Mouse (Mus musculus) neural tube, embryonic 15.5 days (tissue): ENCODE data around the gene B3gnt9. TPM values are rescaled to one million over a fixed set of nuclear protein-coding genes. Genes with fewer than 3 reads are reported as not detected.

Source experiments
- ATAC-seq: fragments of 200-750 bp; cut with Nextera tagmentation; 2 replicates; pipeline ENCODE4 v1.8.0; 2017; ENCODE audit warnings: mild to moderate bottlenecking, moderate TSS enrichment, moderate library complexity; ENCODE audit not compliant: low FRiP score
- H3K27ac ChIP-seq: fragments of 300-500 bp; sonication (generic); replicated peaks from 2 replicates; pipeline ENCODE4 v1.5.1; 2015; ENCODE audit warnings: mild to moderate bottlenecking, inconsistent platforms
- H3K27me3 ChIP-seq: fragments of 300-500 bp; sonication (generic); replicated peaks from 2 replicates; pipeline ENCODE4 v1.6.1; 2015; ENCODE audit warnings: inconsistent platforms
- H3K36me3 ChIP-seq: fragments of 300-500 bp; sonication (generic); 2 replicates; pipeline ENCODE4 v1.6.1; 2015; ENCODE audit warnings: inconsistent platforms
- H3K4me1 ChIP-seq: fragments of 300-500 bp; sonication (generic); 2 replicates; pipeline ENCODE4 v1.6.1; 2015; ENCODE audit warnings: inconsistent platforms
- H3K4me2 ChIP-seq: fragments of 300-500 bp; sonication (generic); 2 replicates; pipeline ENCODE4 v1.6.1; 2015; ENCODE audit warnings: inconsistent platforms, mild to moderate bottlenecking, moderate library complexity
- H3K4me3 ChIP-seq: fragments of 300-500 bp; sonication (generic); replicated peaks from 2 replicates; pipeline ENCODE4 v1.5.1; 2015; ENCODE audit warnings: mild to moderate bottlenecking, inconsistent platforms
- H3K9ac ChIP-seq: fragments of 300-500 bp; sonication (generic); replicated peaks from 2 replicates; pipeline ENCODE4 v1.6.1; 2015; ENCODE audit warnings: mild to moderate bottlenecking, inconsistent platforms
- H3K9me3 ChIP-seq: fragments of 300-500 bp; sonication (generic); replicated peaks from 2 replicates; pipeline ENCODE4 v1.6.1; 2016; ENCODE audit warnings: inconsistent platforms
- WGBS: fragments of 180-500 bp; shearing (Covaris S2); methylation state at CpG from one replicate; pipeline ENCODE4 v1.1.7; 2015; ENCODE audit warnings: mixed read lengths; 5-methylcytosine and 5-hydroxymethylcytosine counted together
- polyA plus RNA-seq: library from polyadenylated mRNA; unstranded; fragments of >200 nt; fragmentation: Nextera tagmentation; extraction: Ambion mirVana; gene quantifications from 2 replicates; pipeline ENCODE4 v1.2.1, GENCODE M21; 2015

The B3gnt9 gene
- polyA plus RNA-seq, 1 experiment from 2014 or later: 12.4 TPM

DNA sequence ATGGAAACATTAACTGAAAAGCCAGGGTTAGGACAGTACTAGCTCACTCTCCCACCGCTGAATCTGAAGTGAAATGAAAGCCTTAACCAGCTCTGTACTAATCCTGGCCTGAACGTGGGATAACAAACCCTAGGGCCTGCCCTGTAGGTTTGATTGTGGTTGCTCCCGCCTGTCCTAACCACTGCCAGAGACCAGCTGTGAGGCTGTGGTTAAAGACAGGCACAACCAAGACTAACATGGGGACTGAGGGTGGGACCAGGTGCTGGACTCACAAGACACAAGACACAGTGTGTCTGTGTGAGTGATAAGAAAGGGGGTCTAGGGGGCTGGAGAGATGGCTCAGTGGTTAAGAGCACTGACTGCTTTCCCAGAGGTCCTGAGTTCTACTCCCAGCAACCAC is 25.6 kb upstream of the B3gnt9 start:
- WGBS: 77% methylated on average over 3 of the region's 3 CpGs
- Histone ChIP-seq H3K4me1 (peaks cover 44% of the 10 kb centered on the region), H3K27me3 (peaks cover 50% of the 10 kb centered on the region), H3K4me3 (no peak overlapping the region), H3K9ac (no peak overlapping the region), H3K27ac (no peak overlapping the region), H3K4me2 (no peak overlapping the region), H3K9me3 (no peaks in the 10 kb centered on the region), H3K36me3 (peaks cover 44% of the 10 kb centered on the region)
- no peak for ATAC-seq

DNA sequence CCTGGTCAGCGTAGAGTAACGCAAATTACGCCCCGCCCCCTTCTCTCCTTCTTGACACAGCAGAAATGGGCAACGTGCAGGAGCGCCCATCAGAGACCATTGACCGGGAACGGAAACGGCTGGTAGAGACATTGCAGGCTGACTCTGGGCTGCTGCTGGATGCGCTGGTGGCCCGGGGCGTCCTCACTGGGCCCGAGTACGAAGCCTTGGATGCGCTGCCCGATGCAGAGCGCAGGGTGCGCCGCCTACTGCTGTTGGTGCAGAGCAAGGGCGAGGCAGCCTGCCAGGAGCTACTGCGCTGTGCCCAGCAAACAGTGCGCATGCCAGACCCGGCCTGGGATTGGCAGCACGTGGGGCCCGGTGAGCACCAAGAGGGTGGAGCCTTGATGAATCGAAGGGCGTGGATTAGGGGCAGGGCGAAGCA is 24.0 kb upstream of the B3gnt9 start:
- Histone ChIP-seq H3K4me3 (peak overlapping the region; percentile 25), H3K27me3 (peaks cover 66% of the 10 kb centered on the region), H3K4me2 (peak overlapping the region; percentile 56), H3K36me3 (peaks cover 37% of the 10 kb centered on the region), H3K9me3 (no peaks in the 10 kb centered on the region), H3K9ac (no peak overlapping the region), H3K4me1 (peaks cover 40% of the 10 kb centered on the region), H3K27ac (no peak overlapping the region)
- WGBS: 3% methylated on average over 28 of the region's 28 CpGs
- peak; percentile 54 for ATAC-seq

DNA sequence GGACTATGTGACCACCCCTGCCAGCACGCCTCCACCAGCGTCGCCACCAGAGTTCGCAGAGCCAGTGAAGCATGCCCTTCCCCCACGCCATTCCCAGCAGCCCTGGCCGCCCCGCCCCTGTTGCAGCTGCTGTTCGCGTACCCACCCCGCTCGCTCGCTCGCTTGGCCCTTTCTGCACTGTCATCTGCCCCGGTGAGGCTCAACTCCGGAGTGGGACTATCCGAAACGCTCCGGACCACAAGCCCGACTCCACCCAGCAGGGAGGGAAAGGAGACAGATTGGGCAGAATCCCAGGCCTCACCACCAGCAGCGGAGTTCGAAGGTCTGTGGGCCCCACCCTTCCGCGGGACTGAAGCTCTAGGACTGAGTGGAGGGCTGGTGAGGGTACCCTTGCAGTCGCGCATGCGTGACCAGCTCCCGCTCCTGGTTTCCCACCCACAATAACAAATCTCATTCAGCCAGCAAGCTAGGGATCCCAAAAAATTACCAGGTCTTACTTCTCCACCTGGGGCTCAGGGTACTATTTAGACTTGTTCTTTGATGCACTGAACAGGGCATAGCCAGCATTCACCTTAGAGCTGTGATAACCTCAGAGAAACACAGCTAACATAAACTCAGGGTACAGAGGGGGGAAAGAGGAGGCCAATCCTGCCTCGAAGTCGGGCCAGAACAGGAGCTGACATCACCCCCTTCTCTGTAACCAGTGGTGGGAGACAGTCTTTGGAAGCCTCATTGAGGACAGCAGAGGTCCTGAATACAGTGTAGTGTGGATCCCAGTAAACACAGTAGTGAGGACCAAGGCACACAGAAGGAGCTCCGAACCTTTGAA is 21.6 kb upstream of the B3gnt9 start:
- Histone ChIP-seq H3K36me3 (peaks cover 13% of the 10 kb centered on the region), H3K4me1 (peaks cover 32% of the 10 kb centered on the region), H3K9me3 (no peaks in the 10 kb centered on the region), H3K4me3 (peak overlapping the region; percentile 48), H3K27me3 (peaks cover 89% of the 10 kb centered on the region), H3K4me2 (peak overlapping the region; percentile 89), H3K27ac (peak overlapping the region; percentile 37; the same call in 1 of the 2 replicates), H3K9ac (peak overlapping the region; percentile 47)
- WGBS: 3% methylated on average over 30 of the region's 30 CpGs
- ATAC-seq: peak; percentile 61

- Histone ChIP-seq H3K9ac (peak within 1 kb of the TSS; percentile 47), H3K9me3 (no peaks in the 10 kb centered on the region), H3K27me3 (peaks cover 95% of the 10 kb centered on the region), H3K4me3 (peak within 1 kb of the TSS; percentile 48), H3K36me3 (peaks cover 11% of the 10 kb centered on the region), H3K27ac (peak within 1 kb of the TSS; percentile 37; the same call in 1 of the 2 replicates), H3K4me2 (peak within 1 kb of the TSS; percentile 89), H3K4me1 (peaks cover 35% of the 10 kb centered on the region)
- 6% methylated on average over 10 of the region's 10 CpGs for WGBS
- no peak; the same call in 1 of the 2 replicates for ATAC-seq
These were observed 20.9 kb upstream of the B3gnt9 start, which contains the start of gene Nol3 for GRCm38 (mm10) chr8:105275840-105276239. Gene Nol3, plus strand, starts transcription at chr8:105276140.

- H3K9ac ChIP-seq: 0 out of 2 replicates have a peak overlapping the region, but pooled peaks have one; percentile 47
- H3K36me3 ChIP-seq: peaks cover 7% of the 10 kb centered on the region
- H3K27ac ChIP-seq: no peak overlapping the region
- H3K9me3 ChIP-seq: no peaks in the 10 kb centered on the region
- H3K4me1 ChIP-seq: peaks cover 39% of the 10 kb centered on the region
- peak overlapping the region; percentile 48; the same call in 1 of the 2 replicates for H3K4me3 ChIP-seq
- peak overlapping the region; percentile 89 for H3K4me2 ChIP-seq
- H3K27me3 ChIP-seq: peaks cover 96% of the 10 kb centered on the region
- WGBS: 7% methylated on average over 11 of the region's 11 CpGs
- ATAC-seq: no peak
These were observed 20.4 kb upstream of the B3gnt9 start for GRCm38 (mm10) chr8:105275387-105275786.

DNA sequence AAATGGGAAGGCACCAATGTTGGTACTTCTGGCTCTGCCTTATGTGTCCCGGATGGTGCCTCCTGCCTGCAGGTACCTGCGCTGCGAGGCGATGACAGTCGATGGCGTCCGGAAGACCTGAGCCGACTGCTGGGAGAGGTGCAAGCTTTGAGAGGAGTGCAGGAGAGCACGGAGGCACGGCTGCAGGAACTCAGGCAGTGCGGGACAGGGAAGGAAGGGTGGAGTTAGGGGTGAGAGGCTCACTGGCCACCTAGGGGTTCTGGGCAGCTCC is 15.9 kb upstream of the B3gnt9 start:
- Histone ChIP-seq H3K9me3 (no peaks in the 10 kb centered on the region), H3K4me2 (peak overlapping the region; percentile 80), H3K27ac (no peak overlapping the region), H3K4me1 (peaks cover 47% of the 10 kb centered on the region), H3K36me3 (no peaks in the 10 kb centered on the region), H3K4me3 (peak overlapping the region; percentile 13; the same call in 1 of the 2 replicates), H3K27me3 (peaks cover 96% of the 10 kb centered on the region), H3K9ac (no peak overlapping the region)
- 3% methylated on average over 11 of the region's 11 CpGs for WGBS
- no peak for ATAC-seq

DNA sequence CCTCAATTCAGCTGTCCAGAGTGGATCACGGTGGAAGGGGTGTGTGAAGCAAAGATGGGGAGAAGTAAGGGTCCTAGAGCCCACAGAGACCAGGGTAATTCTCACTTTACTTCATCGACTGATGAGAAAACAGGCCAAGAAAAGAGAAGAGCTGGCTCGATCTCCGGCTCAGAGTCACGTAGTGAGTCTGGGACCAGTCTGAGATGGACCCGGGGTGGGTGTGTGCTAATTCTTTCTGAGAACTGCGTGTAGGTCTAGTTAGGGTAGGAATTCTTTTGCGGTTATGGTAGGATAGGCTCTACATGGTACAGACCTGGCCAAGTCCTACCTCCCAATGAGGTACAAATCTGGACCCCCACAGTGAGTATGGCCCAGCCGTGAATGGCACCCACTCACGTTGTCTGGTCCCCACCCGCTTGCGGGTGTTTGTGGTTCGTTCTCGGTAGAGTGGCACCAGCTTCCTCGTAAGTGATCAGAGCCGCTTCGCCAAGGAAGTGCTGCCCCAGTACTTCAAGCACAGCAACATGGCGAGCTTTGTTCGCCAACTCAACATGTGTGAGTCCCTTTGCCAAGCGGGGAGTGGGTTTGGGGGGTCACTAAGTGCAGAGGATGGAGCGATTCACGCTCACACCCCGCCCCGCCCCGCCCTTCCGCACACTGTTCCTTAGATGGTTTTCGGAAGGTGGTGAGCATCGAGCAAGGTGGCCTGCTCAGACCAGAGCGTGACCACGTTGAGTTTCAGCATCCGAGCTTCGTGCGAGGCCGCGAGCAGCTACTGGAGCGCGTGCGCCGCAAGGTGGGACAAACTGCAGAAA is 15.4 kb upstream of the B3gnt9 start:
- H3K4me1 ChIP-seq: peaks cover 42% of the 10 kb centered on the region
- peaks cover 96% of the 10 kb centered on the region for H3K27me3 ChIP-seq
- H3K9ac ChIP-seq: no peak overlapping the region
- 3% methylated on average over 39 of the region's 39 CpGs for WGBS
- peak overlapping the region; percentile 80 for H3K4me2 ChIP-seq
- H3K4me3 ChIP-seq: peak overlapping the region; percentile 54
- H3K36me3 ChIP-seq: no peaks in the 10 kb centered on the region
- H3K27ac ChIP-seq: no peak overlapping the region
- ATAC-seq: no peak
- H3K9me3 ChIP-seq: no peaks in the 10 kb centered on the region

DNA sequence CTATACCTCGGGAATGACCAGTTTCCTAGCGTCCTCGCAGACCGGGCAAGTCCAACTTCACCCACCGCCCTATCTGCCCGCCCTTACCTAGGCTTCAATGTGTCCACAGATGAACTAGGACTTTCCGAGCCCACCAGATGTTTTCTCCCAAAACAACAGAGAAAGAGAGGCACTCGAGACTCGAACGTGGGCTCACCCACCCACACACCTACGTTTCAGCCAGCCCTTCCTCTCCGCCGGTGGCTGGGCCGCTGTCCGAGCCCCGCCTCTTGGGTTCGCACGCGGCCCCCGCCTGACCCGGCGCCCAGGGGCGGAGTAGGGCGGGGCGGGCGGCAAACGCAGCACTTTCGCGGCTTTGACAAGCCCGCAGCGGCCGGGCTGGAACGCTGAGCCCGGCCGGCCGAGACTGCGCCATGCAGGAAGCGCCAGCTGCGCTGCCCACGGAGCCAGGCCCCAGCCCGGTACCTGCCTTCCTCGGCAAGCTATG is 14.6 kb upstream of the B3gnt9 start, which contains the start of gene Hsf4:
Gene Hsf4 (plus strand): TSS at position 341 of the 487 bp plus-strand sequence.
- Histone ChIP-seq H3K36me3 (no peaks in the 10 kb centered on the region), H3K4me2 (peak within 1 kb of the TSS; percentile 80), H3K27ac (peak within 1 kb of the TSS; percentile 82), H3K4me1 (peaks cover 48% of the 10 kb centered on the region), H3K9me3 (no peaks in the 10 kb centered on the region), H3K9ac (peak within 1 kb of the TSS; percentile 54), H3K4me3 (peak within 1 kb of the TSS; percentile 54), H3K27me3 (peaks cover 96% of the 10 kb centered on the region)
- ATAC-seq: no peak
- under 1% methylated on average over 42 of the region's 42 CpGs for WGBS

- Histone ChIP-seq H3K27me3 (peaks cover 95% of the 10 kb centered on the region), H3K27ac (peak overlapping the region; percentile 82), H3K9me3 (no peaks in the 10 kb centered on the region), H3K4me3 (peak overlapping the region; percentile 54), H3K4me2 (peak overlapping the region; percentile 80), H3K9ac (peak overlapping the region; percentile 54), H3K36me3 (no peaks in the 10 kb centered on the region), H3K4me1 (peaks cover 52% of the 10 kb centered on the region)
- WGBS: 1% methylated on average over 10 of the region's 10 CpGs
- ATAC-seq: peak; percentile 6; the same call in 1 of the 2 replicates
These were observed 14.1 kb upstream of the B3gnt9 start for GRCm38 (mm10) chr8:105269075-105269458.

GRCm38 (mm10) chr8:105268342-105269074 is 13.6 kb upstream of the B3gnt9 start:
- Histone ChIP-seq H3K4me3 (peak overlapping the region; percentile 54), H3K4me2 (peak overlapping the region; percentile 80), H3K9ac (peak overlapping the region; percentile 54), H3K36me3 (no peaks in the 10 kb centered on the region), H3K27ac (peak overlapping the region; percentile 82), H3K27me3 (peaks cover 95% of the 10 kb centered on the region), H3K9me3 (no peaks in the 10 kb centered on the region), H3K4me1 (peaks cover 56% of the 10 kb centered on the region)
- WGBS: 3% methylated on average over 65 of the region's 65 CpGs
- ATAC-seq: peak; percentile 89

DNA sequence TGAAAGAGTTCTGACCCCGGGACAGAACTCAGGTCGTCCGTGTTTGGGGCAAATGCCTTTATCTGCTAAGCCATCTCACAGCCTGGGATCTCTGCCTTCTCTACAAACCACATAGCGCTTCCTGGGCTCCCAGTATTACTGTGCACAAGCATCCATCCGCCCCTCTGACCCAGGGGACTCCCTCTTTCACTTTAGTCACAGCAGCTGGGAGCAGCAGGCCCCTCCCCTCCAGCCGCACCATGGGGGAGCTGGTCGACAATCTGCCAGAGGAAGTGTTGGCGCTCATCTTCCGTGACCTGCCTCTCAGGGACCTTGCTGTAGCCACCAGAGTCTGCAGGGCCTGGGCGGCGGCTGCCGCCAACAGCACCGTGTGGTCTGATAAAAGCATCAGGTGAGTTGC is 11.8 kb upstream of the B3gnt9 start:
- Histone ChIP-seq H3K9ac (no peak overlapping the region), H3K36me3 (no peaks in the 10 kb centered on the region), H3K9me3 (no peaks in the 10 kb centered on the region), H3K4me3 (no peak overlapping the region), H3K4me1 (peaks cover 56% of the 10 kb centered on the region), H3K27me3 (peaks cover 91% of the 10 kb centered on the region), H3K4me2 (peak overlapping the region; percentile 3; the same call in 1 of the 2 replicates), H3K27ac (no peak overlapping the region)
- no peak for ATAC-seq
- 13% methylated on average over 13 of the region's 13 CpGs for WGBS
